Mouse (Mus musculus): ENCODE measurements around the gene Muc1.
A peak's percentile ranks its signal among the peaks of the same experiment; 100 is the strongest.

- TF ChIP-seq GATA1 (IDR thresholded peaks at IDR 0.05; ENCODE audit: low read depth, low read length) (no peak), MAX (IDR thresholded peaks at IDR 0.05; ENCODE audit: low read length) (no peak; the same call in 1 of the 2 replicates), RCOR1 (IDR thresholded peaks at IDR 0.05; ENCODE audit: low read depth, low read length) (peak; percentile 65; the same call in 1 of the 2 replicates), EP300 (IDR thresholded peaks at IDR 0.05; ENCODE audit: low read depth in 1 of 2, low read length in 2 of 2) (peak; percentile 29 to 73; a peak in 1 of 4 replicates), CTCF (IDR thresholded peaks at IDR 0.05 in 2 of 3, conservative IDR thresholded peaks at IDR 0.05 in 1 of 3; ENCODE audit: control insufficient read depth in 1 of 3, insufficient read depth in 1 of 3, low read depth in 2 of 3, low read length in 3 of 3, poor library complexity in 1 of 3, severe bottlenecking in 1 of 3) (peak; percentile 95 to 98 (median 98)), MAFK (IDR thresholded peaks at IDR 0.05; ENCODE audit: borderline replicate concordance, low read depth, low read length) (no peak)
Measured at GRCm38 (mm10) chr3:89246261-89247100, 17.6 kb downstream of the Muc1 start, which contains the start of gene Trim46.
